Mouse (Mus musculus) heart, embryonic 12.5 days (tissue): ENCODE data around the gene Nek6. TPM values are rescaled to one million over a fixed set of nuclear protein-coding genes. Genes with fewer than 3 reads are reported as not detected.
A peak's percentile ranks its signal among the peaks of the same experiment; 100 is the strongest.

Source experiments
- ATAC-seq: fragments of 200-750 bp; cut with Nextera tagmentation; 2 replicates; pipeline ENCODE4 v1.8.0; 2017; ENCODE audit warnings: moderate TSS enrichment, moderate library complexity; ENCODE audit not compliant: insufficient number of reproducible peaks, low FRiP score
- H3K27ac ChIP-seq: fragments of 300-500 bp; sonication (generic); 2 replicates; pipeline ENCODE4 v1.5.1; 2016; ENCODE audit warnings: mild to moderate bottlenecking, moderate library complexity; ENCODE audit not compliant: poor library complexity, severe bottlenecking
- H3K27me3 ChIP-seq: fragments of 300-500 bp; sonication (generic); replicated peaks from 2 replicates; pipeline ENCODE4 v1.6.1; 2016; ENCODE audit warnings: mild to moderate bottlenecking, moderate library complexity
- H3K36me3 ChIP-seq: fragments of 300-500 bp; sonication (generic); 2 replicates; pipeline ENCODE4 v1.6.1; 2016; ENCODE audit warnings: mild to moderate bottlenecking, moderate library complexity
- H3K4me1 ChIP-seq: fragments of 300-500 bp; sonication (generic); replicated peaks from 2 replicates; pipeline ENCODE4 v1.6.1; 2016; ENCODE audit warnings: mild to moderate bottlenecking
- H3K4me2 ChIP-seq: fragments of 300-500 bp; sonication (generic); 2 replicates; pipeline ENCODE4 v1.6.1; 2016; ENCODE audit warnings: mild to moderate bottlenecking, moderate library complexity
- H3K4me3 ChIP-seq: fragments of 300-500 bp; sonication (generic); 2 replicates; pipeline ENCODE4 v1.5.1; 2016; ENCODE audit warnings: mild to moderate bottlenecking
- H3K9ac ChIP-seq: fragments of 300-500 bp; sonication (generic); 2 replicates; pipeline ENCODE4 v1.6.1; 2016; ENCODE audit warnings: mild to moderate bottlenecking, moderate library complexity
- H3K9me3 ChIP-seq: fragments of 300-500 bp; sonication (generic); replicated peaks from 2 replicates; pipeline ENCODE4 v1.6.1; 2016; ENCODE audit warnings: mild to moderate bottlenecking, moderate library complexity
- WGBS: fragments of 180-500 bp; shearing (Covaris S2); methylation state at CpG from one replicate; pipeline ENCODE4 v1.1.7; 2016; 5-methylcytosine and 5-hydroxymethylcytosine counted together
- polyA plus RNA-seq: library from polyadenylated mRNA; unstranded; fragments of >200 nt; fragmentation: Nextera tagmentation; extraction: Ambion mirVana; gene quantifications from 2 replicates; pipeline ENCODE4 v1.2.1, GENCODE M21; 2016

Gene Nek6
- polyA plus RNA-seq, 1 experiment from 2014 or later: 79.2 TPM

- 46% methylated on average over 2 of the region's 2 CpGs for WGBS
- 0 out of 2 replicates have a peak, but pooled peaks cover 6% of the 10 kb centered on the region for H3K36me3 ChIP-seq
- no peak overlapping the region for H3K9ac ChIP-seq
- no peaks in the 10 kb centered on the region for H3K27me3 ChIP-seq
- H3K4me2 ChIP-seq: no peak overlapping the region
- no peak overlapping the region for H3K4me3 ChIP-seq
- H3K9me3 ChIP-seq: no peaks in the 10 kb centered on the region; the same call in 1 of the 2 replicates
- peak; percentile 62; the same call in 1 of the 2 replicates for ATAC-seq
- H3K4me1 ChIP-seq: peaks cover 46% of the 10 kb centered on the region
- H3K27ac ChIP-seq: peak overlapping the region; percentile 32
Measured at GRCm38 (mm10) chr2:38522354-38522753, 10.9 kb downstream of the Nek6 start.

DNA sequence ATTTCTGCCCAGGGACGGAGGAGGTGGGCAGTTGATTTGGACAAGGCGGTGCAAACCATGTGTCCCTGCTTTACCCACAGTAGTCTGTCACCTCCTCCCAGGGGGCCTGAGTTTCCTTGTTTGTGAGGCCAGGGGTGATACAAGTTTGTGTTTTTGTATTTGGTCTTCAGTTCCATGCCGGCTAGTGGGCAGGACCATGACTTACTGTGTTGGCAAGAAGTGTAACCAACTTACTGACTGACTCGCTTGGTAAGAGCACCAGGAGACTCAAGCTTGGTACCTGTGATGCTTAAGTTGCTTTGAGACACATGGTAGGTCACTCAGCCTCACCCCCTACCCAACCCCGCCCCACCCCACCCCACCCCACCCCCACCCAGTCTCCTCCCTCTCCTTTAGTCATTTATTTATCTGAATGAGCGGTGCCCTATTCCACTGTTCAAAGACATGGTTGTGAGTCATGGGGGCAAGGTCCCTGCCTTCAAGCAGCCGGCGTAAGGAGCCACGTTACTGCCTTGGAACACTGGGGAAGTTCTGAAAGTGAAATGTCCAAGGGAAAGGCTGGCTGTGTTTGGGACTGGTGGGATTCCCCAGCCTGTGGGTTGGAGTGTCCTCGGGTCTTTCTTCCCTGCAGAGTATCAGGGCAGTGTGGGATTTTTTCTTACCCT lies 12.5 kb downstream of the Nek6 start:
- no peak for ATAC-seq
- Histone ChIP-seq H3K4me2 (no peak overlapping the region), H3K9ac (no peak overlapping the region), H3K4me3 (no peak overlapping the region), H3K27ac (no peak overlapping the region), H3K9me3 (no peaks in the 10 kb centered on the region), H3K36me3 (0 out of 2 replicates have a peak, but pooled peaks cover 2% of the 10 kb centered on the region), H3K4me1 (peaks cover 51% of the 10 kb centered on the region), H3K27me3 (no peaks in the 10 kb centered on the region)
- WGBS: 72% methylated on average over 10 of the region's 10 CpGs

GRCm38 (mm10) chr2:38525034-38525433 lies 13.6 kb downstream of the Nek6 start:
- Histone ChIP-seq H3K27ac (no peak overlapping the region), H3K4me2 (no peak overlapping the region), H3K27me3 (no peaks in the 10 kb centered on the region), H3K4me3 (no peak overlapping the region), H3K4me1 (peaks cover 52% of the 10 kb centered on the region), H3K9me3 (no peaks in the 10 kb centered on the region), H3K36me3 (0 out of 2 replicates have a peak, but pooled peaks cover 2% of the 10 kb centered on the region), H3K9ac (no peak overlapping the region)
- no peak for ATAC-seq
- 86% methylated on average over 3 of the region's 3 CpGs for WGBS

GRCm38 (mm10) chr2:38529582-38530152 lies 18.2 kb downstream of the Nek6 start:
- H3K9ac ChIP-seq: no peak overlapping the region
- no peaks in the 10 kb centered on the region for H3K9me3 ChIP-seq
- no peak for ATAC-seq
- H3K4me1 ChIP-seq: peaks cover 68% of the 10 kb centered on the region
- H3K4me3 ChIP-seq: no peak overlapping the region
- H3K36me3 ChIP-seq: 0 out of 2 replicates have a peak, but pooled peaks cover 2% of the 10 kb centered on the region
- no peak overlapping the region for H3K4me2 ChIP-seq
- H3K27me3 ChIP-seq: no peaks in the 10 kb centered on the region
- WGBS: 52% methylated on average over 14 of the region's 14 CpGs
- peak overlapping the region; percentile 92 for H3K27ac ChIP-seq

DNA sequence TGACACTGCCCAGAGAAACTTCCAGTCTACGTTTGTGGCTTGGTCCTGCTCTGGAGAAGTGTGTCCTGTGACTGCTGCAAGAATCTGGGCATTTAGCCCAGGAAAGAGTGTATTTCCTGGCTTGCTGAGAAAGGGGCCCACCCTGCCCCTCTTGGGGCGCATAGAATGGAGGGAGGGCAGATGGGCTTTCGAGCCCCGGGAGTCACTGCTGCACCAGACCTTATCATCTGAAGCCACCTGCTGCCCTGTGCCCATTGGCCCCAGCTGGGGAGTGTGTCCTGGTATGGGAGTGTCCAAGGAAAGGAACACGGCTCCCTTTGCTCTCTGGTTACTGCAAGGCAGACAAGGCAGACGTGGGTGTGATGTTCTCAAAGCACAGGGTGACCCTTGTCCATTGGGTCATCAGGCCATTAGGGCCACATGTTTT lies 19.5 kb downstream of the Nek6 start:
- peak overlapping the region; percentile 92 for H3K27ac ChIP-seq
- H3K36me3 ChIP-seq: 0 out of 2 replicates have a peak, but pooled peaks cover 2% of the 10 kb centered on the region
- 8% methylated on average over 6 of the region's 6 CpGs for WGBS
- peak; percentile 87 for ATAC-seq
- no peak overlapping the region for H3K4me3 ChIP-seq
- H3K27me3 ChIP-seq: no peaks in the 10 kb centered on the region
- 0 out of 2 replicates have a peak overlapping the region, but pooled peaks have one; percentile 31 for H3K9ac ChIP-seq
- H3K4me2 ChIP-seq: peak overlapping the region; percentile 30
- no peaks in the 10 kb centered on the region for H3K9me3 ChIP-seq
- peaks cover 81% of the 10 kb centered on the region for H3K4me1 ChIP-seq

GRCm38 (mm10) chr2:38533322-38533721 lies 21.9 kb downstream of the Nek6 start:
- Histone ChIP-seq H3K9me3 (no peaks in the 10 kb centered on the region), H3K4me2 (peak overlapping the region; percentile 52), H3K36me3 (no peaks in the 10 kb centered on the region), H3K4me1 (peaks cover 97% of the 10 kb centered on the region), H3K9ac (0 out of 2 replicates have a peak overlapping the region, but pooled peaks have one; percentile 33), H3K4me3 (no peak overlapping the region), H3K27me3 (no peaks in the 10 kb centered on the region), H3K27ac (peak overlapping the region; percentile 92)
- WGBS: 6% methylated on average over 6 of the region's 6 CpGs
- peak; percentile 66 for ATAC-seq

GRCm38 (mm10) chr2:38533767-38534166 lies 22.3 kb downstream of the Nek6 start:
- H3K27me3 ChIP-seq: no peaks in the 10 kb centered on the region

DNA sequence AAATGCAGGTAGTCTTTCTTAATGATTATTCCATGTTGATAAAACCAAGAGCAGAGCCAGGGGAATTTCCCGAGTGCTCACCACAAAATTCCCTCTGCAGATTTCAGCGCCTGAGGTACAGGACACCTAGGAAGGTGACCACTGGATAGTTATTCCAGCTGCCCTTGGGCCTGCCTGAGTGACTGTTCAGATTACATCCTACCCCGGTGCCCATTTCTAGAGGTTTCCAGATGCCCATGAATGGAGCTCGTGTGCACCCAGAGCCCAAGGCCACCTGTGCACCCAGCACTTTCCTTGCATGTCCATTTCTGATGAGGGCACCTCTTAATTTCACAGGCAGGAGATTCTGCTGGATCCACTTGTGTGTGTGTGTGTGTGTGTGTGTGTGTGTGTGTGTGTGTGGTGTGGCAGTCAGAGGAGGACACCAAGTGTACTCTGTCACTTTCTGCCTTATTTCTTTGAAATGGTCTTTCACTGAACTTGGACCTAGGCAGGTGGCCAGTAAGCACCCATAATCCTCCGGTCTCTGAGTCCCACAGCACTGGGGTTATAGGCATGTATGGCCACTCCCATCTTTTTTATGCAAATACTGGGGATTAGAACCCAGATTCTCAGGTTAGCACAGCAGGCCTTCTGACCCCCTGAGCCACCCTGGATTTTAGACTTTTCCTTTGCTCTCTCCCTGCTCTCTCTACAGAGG lies 22.9 kb downstream of the Nek6 start:
- no peak for ATAC-seq
- Histone ChIP-seq H3K36me3 (no peaks in the 10 kb centered on the region), H3K27me3 (no peaks in the 10 kb centered on the region), H3K9me3 (no peaks in the 10 kb centered on the region), H3K4me1 (peaks cover 87% of the 10 kb centered on the region), H3K27ac (peak overlapping the region; percentile 92; the same call in 1 of the 2 replicates), H3K9ac (no peak overlapping the region), H3K4me2 (no peak overlapping the region), H3K4me3 (no peak overlapping the region)
- WGBS: 79% methylated on average over 5 of the region's 5 CpGs

More at GRCm38 (mm10) chr2:38533767-38534166, 22.3 kb downstream of the Nek6 start:
- Histone ChIP-seq H3K4me1 (peaks cover 92% of the 10 kb centered on the region), H3K36me3 (no peaks in the 10 kb centered on the region), H3K4me3 (no peak overlapping the region), H3K27ac (peak overlapping the region; percentile 92), H3K9ac (no peak overlapping the region), H3K4me2 (peak overlapping the region; percentile 52), H3K9me3 (no peaks in the 10 kb centered on the region)
- no peak for ATAC-seq
- WGBS: 36% methylated on average over 6 of the region's 6 CpGs

DNA sequence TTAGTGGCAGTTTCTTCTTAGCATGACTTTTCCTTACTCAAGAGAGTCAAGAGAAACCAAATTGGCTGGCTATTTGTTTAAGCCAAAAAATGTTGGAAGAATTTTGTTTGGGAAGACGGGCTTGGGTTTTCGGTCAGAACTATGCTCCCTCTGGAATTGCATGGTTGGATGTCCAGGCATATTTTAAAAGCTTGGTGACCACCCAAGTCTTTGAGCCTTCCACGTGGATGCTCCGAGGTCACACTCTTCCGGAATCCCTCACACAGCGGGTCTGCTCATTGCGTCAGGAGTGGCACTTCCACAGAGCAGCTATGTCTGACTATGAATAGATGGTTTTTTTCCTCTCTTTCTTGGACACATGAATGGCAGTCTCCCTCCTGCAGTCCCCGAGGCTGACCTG lies 23.6 kb downstream of the Nek6 start:
- ATAC-seq: no peak
- WGBS: 85% methylated on average over 8 of the region's 8 CpGs
- no peak overlapping the region for H3K4me2 ChIP-seq
- peaks cover 87% of the 10 kb centered on the region for H3K4me1 ChIP-seq
- H3K27me3 ChIP-seq: no peaks in the 10 kb centered on the region
- H3K36me3 ChIP-seq: no peaks in the 10 kb centered on the region
- H3K9ac ChIP-seq: 0 out of 2 replicates have a peak overlapping the region, but pooled peaks have one; percentile 33
- 0 out of 2 replicates have a peak overlapping the region, but pooled peaks have one; percentile 64 for H3K27ac ChIP-seq
- H3K4me3 ChIP-seq: no peak overlapping the region
- H3K9me3 ChIP-seq: no peaks in the 10 kb centered on the region

GRCm38 (mm10) chr2:38535521-38536220 lies 24.2 kb downstream of the Nek6 start:
- 50% methylated on average over 14 of the region's 14 CpGs for WGBS
- no peak for ATAC-seq
- H3K9me3 ChIP-seq: no peaks in the 10 kb centered on the region

More at GRCm38 (mm10) chr2:38535521-38536220, 24.2 kb downstream of the Nek6 start:
- H3K27ac ChIP-seq: peak overlapping the region; percentile 64
- H3K9ac ChIP-seq: peak overlapping the region; percentile 41
- no peaks in the 10 kb centered on the region for H3K27me3 ChIP-seq
- H3K4me3 ChIP-seq: no peak overlapping the region
- no peaks in the 10 kb centered on the region for H3K36me3 ChIP-seq
- peaks cover 87% of the 10 kb centered on the region for H3K4me1 ChIP-seq
- H3K4me2 ChIP-seq: peak overlapping the region; percentile 14; the same call in 1 of the 2 replicates
